Mouse (Mus musculus) monocyte, adult 5-6 weeks (primary cell): Measurements from ENCODE around the gene Pla2g15. TPM values are rescaled to one million over a fixed set of nuclear protein-coding genes. Genes with fewer than 3 reads are reported as not detected.
A peak's percentile ranks its signal among the peaks of the same experiment; 100 is the strongest.

Source experiments
- ATAC-seq: fragments of 153-309, 156-312 bp; replicated peaks from 2 replicates; pipeline ENCODE4 v1.8.0; 2017; ENCODE audit warnings: mild to moderate bottlenecking; ENCODE audit not compliant: low TSS enrichment, insufficient number of reproducible peaks, severe bottlenecking, poor library complexity, low FRiP score
- total RNA-seq: library from RNA; stranded (forward); fragments of 200-1000, 200-491, 200-594 nt; gene quantifications from 3 replicates; pipeline ENCODE4 v1.2.3, GENCODE M21; 2017

The Pla2g15 gene
- total RNA-seq, 1 experiment from 2014 or later: 8.2 TPM

DNA sequence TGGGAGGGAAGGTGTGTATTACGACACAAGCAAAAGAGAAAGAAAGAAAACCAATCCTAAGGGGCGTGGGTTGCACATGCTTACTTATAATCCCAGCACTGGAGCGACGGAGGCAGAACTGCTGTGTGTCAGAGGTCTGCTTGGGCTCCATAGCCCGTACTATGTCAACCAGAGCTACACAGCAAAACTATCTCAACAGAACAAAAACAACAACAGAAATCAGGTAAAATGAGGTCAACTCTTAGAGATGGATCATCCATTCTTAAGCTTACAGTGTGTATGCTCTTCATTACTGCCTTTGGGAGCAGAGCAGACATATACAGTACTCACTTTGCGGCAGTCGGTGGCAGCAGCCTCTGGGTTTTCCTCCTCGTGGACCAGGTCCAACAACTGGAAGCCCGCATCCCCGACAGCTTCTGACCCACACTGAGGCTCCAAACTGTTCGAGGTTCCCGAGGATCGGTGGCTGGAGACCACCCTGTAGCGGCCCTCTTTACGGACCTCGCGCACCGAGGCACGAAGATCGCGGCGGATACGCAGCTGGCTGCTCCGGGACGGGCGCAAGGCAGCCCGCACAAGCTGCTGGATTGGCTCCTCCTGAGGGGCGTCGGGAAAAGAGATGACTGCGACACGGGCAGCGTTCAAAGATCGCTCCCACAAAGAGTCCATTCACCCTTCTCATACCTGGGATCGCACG is 60.0 kb downstream of the Pla2g15 start:
- peak; percentile 18; the same call in 1 of the 2 replicates for ATAC-seq

DNA sequence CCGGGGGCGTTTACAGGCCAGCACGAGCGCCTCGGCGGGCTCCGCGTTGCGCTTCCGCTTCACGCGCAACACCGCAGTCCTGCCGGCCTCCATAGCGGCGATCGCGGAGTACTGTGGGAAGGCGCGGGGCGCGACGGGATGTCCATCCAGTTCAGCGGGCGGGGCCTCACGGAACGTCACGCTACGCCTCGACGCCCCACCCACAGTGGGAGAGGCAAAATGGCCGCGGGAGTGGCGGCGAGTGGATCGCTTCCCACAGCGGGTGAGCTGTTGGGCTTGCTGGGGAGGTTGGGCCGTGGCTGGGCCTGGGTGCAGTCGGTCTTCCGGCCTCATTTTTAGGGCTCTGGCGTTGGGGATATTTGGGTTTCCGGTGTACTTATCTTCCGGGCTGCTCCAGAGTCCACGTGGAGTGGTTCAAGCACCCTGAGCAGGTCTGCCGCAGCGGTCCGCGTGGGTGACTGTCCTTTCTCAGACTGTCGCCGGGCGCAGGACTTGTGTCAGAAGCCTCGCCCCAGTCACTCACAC is 60.7 kb downstream of the Pla2g15 start, which contains the start of the genes Slc7a6os and Prmt7:
Gene Slc7a6os, minus strand, starts transcription at position 115 of the 525 bp plus-strand sequence.
Gene Prmt7, plus strand, starts transcription at position 116 of the 525 bp plus-strand sequence.
- peak; percentile 98 for ATAC-seq

- no peak for ATAC-seq
These were observed 61.2 kb downstream of the Pla2g15 start for GRCm38 (mm10) chr8:106211421-106211820.

DNA sequence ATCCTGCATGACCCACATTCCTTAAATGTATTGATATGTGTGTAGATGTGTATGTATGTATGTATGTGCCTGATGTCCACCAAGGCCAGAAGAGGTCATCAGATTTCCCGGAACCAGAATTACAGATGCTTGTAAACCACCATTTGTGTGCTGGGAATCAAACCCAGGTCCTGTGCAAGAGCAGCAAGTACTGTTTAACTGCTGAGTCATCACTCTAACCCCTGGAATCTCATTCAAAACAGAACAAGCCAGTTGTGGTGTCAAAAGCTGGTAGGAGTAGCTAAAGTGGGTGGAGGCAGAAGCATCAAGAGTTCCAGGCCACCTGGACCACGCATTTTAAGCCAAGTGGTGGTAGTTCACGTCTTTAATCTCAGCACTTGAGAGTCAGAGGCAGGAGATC is 63.8 kb downstream of the Pla2g15 start:
- no peak for ATAC-seq

Other genes starting within 250 kb of the Pla2g15 start
- gene Pskh1, start 250.0 kb upstream of the Pla2g15 start, total RNA-seq: 11.4 to 15.3 TPM (median 11.6 TPM) in 3 replicates
- gene Ctrl, start 216.5 kb upstream of the Pla2g15 start, total RNA-seq: not detected in 3 replicates
- 98.5 to 154 TPM (median 99.0 TPM) in 3 replicates for gene Psmb10, start 212.0 kb upstream of the Pla2g15 start, total RNA-seq
- not detected in 3 replicates for gene Lcat, start 207.0 kb upstream of the Pla2g15 start, total RNA-seq
- 2.7 to 13.5 TPM (median 8.1 TPM) in 3 replicates for gene Slc12a4, start 184.3 kb upstream of the Pla2g15 start, total RNA-seq
- 0.96 to 1.7 TPM (median 0.97 TPM) in 3 replicates for gene Dpep3, start 171.0 kb upstream of the Pla2g15 start, total RNA-seq
- 4.4 to 16.1 TPM (median 14.3 TPM) in 3 replicates for gene Dus2, start 159.1 kb upstream of the Pla2g15 start, total RNA-seq
- gene Dpep2nb, start 144.4 kb upstream of the Pla2g15 start, total RNA-seq: 1.2 to 2.1 TPM (median 1.3 TPM) in 3 replicates
- 25.7 to 34.8 TPM (median 33.9 TPM) in 3 replicates for gene Ddx28, start 138.5 kb upstream of the Pla2g15 start, total RNA-seq
- gene Nfatc3, start 91.6 kb upstream of the Pla2g15 start, total RNA-seq: 69.7 to 114 TPM (median 95.6 TPM) in 3 replicates
- gene Esrp2, start 13.4 kb upstream of the Pla2g15 start, total RNA-seq: not detected in 3 replicates
- 11.1 to 13.3 TPM (median 13.1 TPM) in 3 replicates for gene Slc7a6, start 18.5 kb downstream of the Pla2g15 start, total RNA-seq
- gene Slc7a6os, start 60.5 kb downstream of the Pla2g15 start, total RNA-seq: 65.9 to 77.4 TPM (median 66.8 TPM) in 3 replicates
- 9.3 to 14.4 TPM (median 10.9 TPM) in 3 replicates for gene Prmt7, start 60.5 kb downstream of the Pla2g15 start, total RNA-seq
- 0.48 to 1.1 TPM in 2 of 3 replicates, not detected in the other for gene Smpd3, start 187.6 kb downstream of the Pla2g15 start, total RNA-seq